Mouse (Mus musculus): Measurements from ENCODE around the gene Prkar2b.

DNA sequence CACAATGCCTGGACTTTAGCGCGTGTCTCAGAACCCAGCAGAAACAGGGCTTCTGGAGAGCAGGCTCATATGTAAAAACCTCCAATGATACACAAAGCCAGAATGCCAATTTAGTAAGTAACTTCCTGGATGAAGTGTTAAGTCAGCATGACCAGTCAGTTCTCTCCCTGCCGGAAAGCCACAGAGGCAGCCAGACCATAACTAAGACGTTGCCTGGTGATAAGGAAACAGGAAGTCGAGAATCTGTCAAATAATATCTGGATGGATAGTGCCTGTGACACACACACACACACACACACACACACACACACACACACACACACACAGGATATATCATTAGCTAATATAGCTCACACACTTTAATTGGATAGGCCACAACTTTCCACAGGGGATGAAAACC, 64.2 kb downstream of the Prkar2b start:
- TF ChIP-seq CTCF (conservative IDR thresholded peaks at IDR 0.05 in 1 of 2, IDR thresholded peaks at IDR 0.05 in 1 of 2; ENCODE audit: low read depth in 2 of 2, low read length in 2 of 2) (no peak), BHLHE40 (IDR thresholded peaks at IDR 0.05; ENCODE audit: low read depth, low read length) (no peak)
